Mouse (Mus musculus) hindbrain, embryonic 13.5 days (tissue): ENCODE results near the gene Rbbp4. TPM values are rescaled to one million over a fixed set of nuclear protein-coding genes. Genes with fewer than 3 reads are reported as not detected.

Experiments
- ATAC-seq: fragments of 200-750 bp; cut with Nextera tagmentation; 2 replicates; pipeline ENCODE4 v1.8.0; 2017; ENCODE audit warnings: moderate TSS enrichment; ENCODE audit not compliant: low FRiP score
- H3K27ac ChIP-seq: fragments of 300-500 bp; sonication (generic); 2 replicates; pipeline ENCODE4 v1.5.1; 2015; ENCODE audit warnings: inconsistent platforms, mild to moderate bottlenecking, moderate library complexity
- H3K27me3 ChIP-seq: fragments of 300-500 bp; sonication (generic); 2 replicates; pipeline ENCODE4 v1.6.1; 2015; ENCODE audit warnings: mild to moderate bottlenecking, inconsistent platforms
- H3K36me3 ChIP-seq: fragments of 300-500 bp; sonication (generic); 2 replicates; pipeline ENCODE4 v1.6.1; 2015; ENCODE audit warnings: mild to moderate bottlenecking, inconsistent platforms
- H3K4me1 ChIP-seq: fragments of 300-500 bp; sonication (generic); replicated peaks from 2 replicates; pipeline ENCODE4 v1.6.1; 2015; ENCODE audit warnings: inconsistent platforms
- H3K4me2 ChIP-seq: fragments of 300-500 bp; sonication (generic); 2 replicates; pipeline ENCODE4 v1.6.1; 2015; ENCODE audit warnings: inconsistent platforms, mild to moderate bottlenecking, moderate library complexity
- H3K4me3 ChIP-seq: fragments of 300-500 bp; sonication (generic); 2 replicates; pipeline ENCODE4 v1.5.1; 2015; ENCODE audit warnings: mild to moderate bottlenecking, inconsistent platforms
- H3K9ac ChIP-seq: fragments of 300-500 bp; sonication (generic); 2 replicates; pipeline ENCODE4 v1.6.1; 2015; ENCODE audit warnings: mild to moderate bottlenecking, inconsistent platforms
- H3K9me3 ChIP-seq: fragments of 300-500 bp; sonication (generic); 2 replicates; pipeline ENCODE4 v1.6.1; 2016; ENCODE audit warnings: inconsistent platforms
- WGBS: fragments of 180-500 bp; shearing (Covaris S2); methylation state at CpG from one replicate; pipeline ENCODE4 v1.1.7; 2015; 5-methylcytosine and 5-hydroxymethylcytosine counted together
- microRNA-seq: library from miRNA; unstranded; fragments of <30 nt; microRNA quantifications from one replicate; pipeline ENCODE4, GENCODE M21; 2016
- polyA plus RNA-seq: library from polyadenylated mRNA; unstranded; fragments of >200 nt; fragmentation: Nextera tagmentation; extraction: Ambion mirVana; gene quantifications from 2 replicates; pipeline ENCODE4 v1.2.1, GENCODE M21; 2015

The Rbbp4 gene
- polyA plus RNA-seq, 1 experiment from 2014 or later: 373 TPM

- no peaks in the 10 kb centered on the region for H3K36me3 ChIP-seq
- 38% methylated on average over 19 of the region's 19 CpGs for WGBS
- no peak overlapping the region for H3K27ac ChIP-seq
- no peak overlapping the region for H3K4me3 ChIP-seq
- no peaks in the 10 kb centered on the region for H3K9me3 ChIP-seq
- no peaks in the 10 kb centered on the region for H3K27me3 ChIP-seq
- H3K9ac ChIP-seq: no peak overlapping the region
- no peak overlapping the region for H3K4me2 ChIP-seq
- ATAC-seq: no peak
- peaks cover 33% of the 10 kb centered on the region for H3K4me1 ChIP-seq
Measured at GRCm38 (mm10) chr4:129263225-129264021, 71.7 kb downstream of the Rbbp4 start.

- no peak within 1 kb of the TSS for H3K4me3 ChIP-seq
- no peak within 1 kb of the TSS for H3K4me2 ChIP-seq
- 19% methylated on average over 2 of the region's 4 CpGs for WGBS
- H3K4me1 ChIP-seq: peaks cover 40% of the 10 kb centered on the region
- H3K27me3 ChIP-seq: no peaks in the 10 kb centered on the region
- peak within 1 kb of the TSS; percentile 60 for H3K27ac ChIP-seq
- no peak for ATAC-seq
- no peaks in the 10 kb centered on the region for H3K9me3 ChIP-seq
- no peaks in the 10 kb centered on the region for H3K36me3 ChIP-seq
- peak within 1 kb of the TSS; percentile 39; the same call in 1 of the 2 replicates for H3K9ac ChIP-seq
Measured at GRCm38 (mm10) chr4:129261196-129261595, 74.0 kb downstream of the Rbbp4 start, which contains the start of gene C77080. Gene C77080 (minus strand): TSS chr4:129261404.

GRCm38 (mm10) chr4:129260678-129261077 lies 74.5 kb downstream of the Rbbp4 start:
- no peaks in the 10 kb centered on the region for H3K9me3 ChIP-seq
- H3K4me1 ChIP-seq: peaks cover 40% of the 10 kb centered on the region
- H3K27me3 ChIP-seq: no peaks in the 10 kb centered on the region
- peak overlapping the region; percentile 39; the same call in 1 of the 2 replicates for H3K9ac ChIP-seq
- WGBS: 12% methylated on average over 6 of the region's 6 CpGs
- peak overlapping the region; percentile 60 for H3K27ac ChIP-seq
- no peak overlapping the region for H3K4me3 ChIP-seq
- H3K36me3 ChIP-seq: no peaks in the 10 kb centered on the region
- ATAC-seq: no peak
- H3K4me2 ChIP-seq: no peak overlapping the region

- H3K4me1 ChIP-seq: peaks cover 34% of the 10 kb centered on the region
- WGBS: 55% methylated on average over 4 of the region's 4 CpGs
- no peaks in the 10 kb centered on the region for H3K36me3 ChIP-seq
- ATAC-seq: no peak
- H3K9ac ChIP-seq: no peak overlapping the region
- no peak overlapping the region for H3K27ac ChIP-seq
- H3K4me2 ChIP-seq: no peak overlapping the region
- H3K9me3 ChIP-seq: no peaks in the 10 kb centered on the region
- H3K4me3 ChIP-seq: no peak overlapping the region
- H3K27me3 ChIP-seq: no peaks in the 10 kb centered on the region
Measured at GRCm38 (mm10) chr4:129259101-129259500, 76.1 kb downstream of the Rbbp4 start.

Small RNAs within 50 kb of the gene (microRNA-seq; reads per million reads assigned to microRNA genes)
- gene Gm22994: not detected

Other genes with a start within 250 kb of the Rbbp4 start
- not detected in 2 replicates for gene Tmem54, start 229.8 kb downstream of the Rbbp4 start, polyA plus RNA-seq
- gene Hpca, start 213.3 kb downstream of the Rbbp4 start, polyA plus RNA-seq: 36.3 and 39.7 TPM in 2 replicates
- 5.4 and 6.5 TPM in 2 replicates for gene Fndc5, start 198.4 kb downstream of the Rbbp4 start, polyA plus RNA-seq
- 17.6 and 18.0 TPM in 2 replicates for gene S100pbp, start 145.6 kb downstream of the Rbbp4 start, polyA plus RNA-seq
- gene Yars, start 145.6 kb downstream of the Rbbp4 start, polyA plus RNA-seq: 104 and 106 TPM in 2 replicates
- 5.3 and 5.4 TPM in 2 replicates for gene C77080, start 74.0 kb downstream of the Rbbp4 start, polyA plus RNA-seq
- 1.1 and 1.4 TPM in 2 replicates for gene Sync, start 47.8 kb downstream of the Rbbp4 start, polyA plus RNA-seq
- 26.8 and 28.8 TPM in 2 replicates for gene Zbtb8os, start 325 bp upstream of the Rbbp4 start, polyA plus RNA-seq
- 18.9 and 20.7 TPM in 2 replicates for gene Zbtb8a, start 42.7 kb upstream of the Rbbp4 start, polyA plus RNA-seq
- gene Zbtb8b, start 105.5 kb upstream of the Rbbp4 start, polyA plus RNA-seq: 13.6 and 13.9 TPM in 2 replicates
- gene Bsdc1, start 126.2 kb upstream of the Rbbp4 start, polyA plus RNA-seq: 34.9 and 36.2 TPM in 2 replicates
- gene Tssk3, start 155.7 kb upstream of the Rbbp4 start, polyA plus RNA-seq: 0.13 TPM in 1 of 2 replicates, not detected in the other
- gene Fam229a, start 155.8 kb upstream of the Rbbp4 start, polyA plus RNA-seq: 0.36 TPM in 1 of 2 replicates, not detected in the other
- gene Marcksl1, start 178.2 kb upstream of the Rbbp4 start, polyA plus RNA-seq: 1,788 and 1,829 TPM in 2 replicates
- 111 and 113 TPM in 2 replicates for gene Hdac1, start 207.3 kb upstream of the Rbbp4 start, polyA plus RNA-seq
- 7.6 and 11.1 TPM in 2 replicates for gene Lck, start 238.3 kb upstream of the Rbbp4 start, polyA plus RNA-seq
- gene Fam167b, start 243.2 kb upstream of the Rbbp4 start, polyA plus RNA-seq: 0.80 and 0.87 TPM in 2 replicates